Mouse (Mus musculus) forebrain, embryonic 15.5 days (tissue): Measurements from ENCODE around the gene Mical2. TPM values are rescaled to one million over a fixed set of nuclear protein-coding genes. Genes with fewer than 3 reads are reported as not detected.
A peak's percentile ranks its signal among the peaks of the same experiment; 100 is the strongest.

Experiments
- ATAC-seq: fragments of 200-750 bp; cut with Nextera tagmentation; replicated peaks from 2 replicates; pipeline ENCODE4 v1.8.0; 2017; ENCODE audit warnings: mild to moderate bottlenecking, moderate TSS enrichment, moderate library complexity
- H3K27ac ChIP-seq: fragments of 300-500 bp; sonication (generic); replicated peaks from 2 replicates; pipeline ENCODE4 v1.5.1; 2015; ENCODE audit warnings: mild to moderate bottlenecking, inconsistent platforms
- H3K27me3 ChIP-seq: fragments of 300-500 bp; sonication (generic); 2 replicates; pipeline ENCODE4 v1.6.1; 2015; ENCODE audit warnings: inconsistent platforms
- H3K36me3 ChIP-seq: fragments of 300-500 bp; sonication (generic); 2 replicates; pipeline ENCODE4 v1.6.1; 2015; ENCODE audit warnings: mild to moderate bottlenecking, inconsistent platforms
- H3K4me1 ChIP-seq: fragments of 300-500 bp; sonication (generic); 2 replicates; pipeline ENCODE4 v1.6.1; 2015; ENCODE audit warnings: inconsistent platforms
- H3K4me2 ChIP-seq: fragments of 300-500 bp; sonication (generic); replicated peaks from 2 replicates; pipeline ENCODE4 v1.6.1; 2015; ENCODE audit warnings: mild to moderate bottlenecking, inconsistent platforms
- H3K4me3 ChIP-seq: fragments of 300-500 bp; sonication (generic); 2 replicates; pipeline ENCODE4 v1.5.1; 2015; ENCODE audit warnings: mild to moderate bottlenecking, inconsistent platforms
- H3K9ac ChIP-seq: fragments of 300-500 bp; sonication (generic); replicated peaks from 2 replicates; pipeline ENCODE4 v1.6.1; 2015; ENCODE audit warnings: mild to moderate bottlenecking, inconsistent platforms
- H3K9me3 ChIP-seq: fragments of 300-500 bp; sonication (generic); 2 replicates; pipeline ENCODE4 v1.6.1; 2016; ENCODE audit warnings: inconsistent platforms
- WGBS: fragments of 180-500 bp; shearing (Covaris S2); methylation state at CpG from one replicate; pipeline ENCODE4 v1.1.7; 2015; ENCODE audit warnings: mixed read lengths; 5-methylcytosine and 5-hydroxymethylcytosine counted together
- polyA plus RNA-seq: library from polyadenylated mRNA; unstranded; fragments of >200 nt; fragmentation: Nextera tagmentation; extraction: Ambion mirVana; gene quantifications from 2 replicates; pipeline ENCODE4 v1.2.1, GENCODE M21; 2015

Mical2 gene
- polyA plus RNA-seq, 1 experiment from 2014 or later, result 7.0 TPM

DNA sequence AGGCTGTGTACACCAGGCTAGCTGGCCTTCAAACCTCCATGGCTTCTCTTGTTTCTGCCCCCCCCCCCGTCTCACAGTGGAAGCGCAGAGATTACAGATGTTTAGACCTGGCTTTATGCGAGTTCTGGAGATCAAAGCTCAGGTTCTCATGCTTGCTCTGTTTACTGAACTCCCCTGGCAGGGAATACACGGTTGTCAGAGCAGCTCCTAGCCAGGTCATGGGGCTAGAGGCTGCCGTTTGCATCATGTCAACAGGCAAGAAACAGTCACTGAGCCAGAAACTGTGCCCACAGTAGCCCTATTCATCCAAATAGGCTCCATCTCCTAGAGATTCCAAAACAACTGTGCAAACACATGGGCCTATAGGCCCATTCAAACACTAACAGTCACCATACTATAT, 160.9 kb downstream of the Mical2 start:
- Histone ChIP-seq H3K27me3 (no peaks in the 10 kb centered on the region), H3K4me1 (peaks cover 23% of the 10 kb centered on the region), H3K27ac (no peak overlapping the region), H3K36me3 (no peaks in the 10 kb centered on the region), H3K9me3 (no peaks in the 10 kb centered on the region), H3K9ac (no peak overlapping the region), H3K4me3 (no peak overlapping the region), H3K4me2 (no peak overlapping the region)
- no peak for ATAC-seq
- WGBS, result 76% methylated on average over 5 of the region's 5 CpGs

DNA sequence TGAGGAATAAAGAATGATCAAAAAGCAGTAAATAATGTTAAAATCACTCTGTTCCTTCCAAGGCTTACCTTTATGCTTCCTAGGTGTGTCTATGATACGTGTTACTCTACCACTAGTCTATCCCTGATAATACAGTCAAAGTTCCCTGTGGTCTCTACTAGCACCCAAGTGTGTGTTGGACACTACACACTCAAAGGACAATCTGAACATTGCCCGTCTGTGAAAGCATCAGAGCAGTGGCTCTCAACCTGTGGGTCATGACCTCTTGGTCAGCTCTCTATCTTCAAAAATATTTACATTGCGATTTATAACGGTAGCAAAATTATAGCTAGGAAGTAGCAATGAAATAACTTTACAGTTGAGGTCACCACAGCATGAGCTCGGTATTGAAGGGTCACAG, 162.2 kb downstream of the Mical2 start:
- Histone ChIP-seq H3K36me3 (no peaks in the 10 kb centered on the region), H3K9me3 (no peaks in the 10 kb centered on the region), H3K4me1 (peaks cover 28% of the 10 kb centered on the region), H3K9ac (no peak overlapping the region), H3K4me2 (no peak overlapping the region), H3K4me3 (no peak overlapping the region), H3K27ac (no peak overlapping the region), H3K27me3 (no peaks in the 10 kb centered on the region)
- no peak for ATAC-seq
- WGBS, result 87% methylated on average over 5 of the region's 5 CpGs

GRCm38 (mm10) chr7:112388363-112388875, 162.8 kb downstream of the Mical2 start:
- H3K27ac ChIP-seq, result no peak overlapping the region
- peaks cover 28% of the 10 kb centered on the region for H3K4me1 ChIP-seq
- ATAC-seq, result no peak
- WGBS, result 88% methylated on average over 5 of the region's 5 CpGs
- H3K36me3 ChIP-seq, result no peaks in the 10 kb centered on the region
- H3K9ac ChIP-seq, result no peak overlapping the region
- H3K4me2 ChIP-seq, result no peak overlapping the region
- H3K9me3 ChIP-seq, result no peaks in the 10 kb centered on the region
- no peaks in the 10 kb centered on the region for H3K27me3 ChIP-seq
- no peak overlapping the region for H3K4me3 ChIP-seq

DNA sequence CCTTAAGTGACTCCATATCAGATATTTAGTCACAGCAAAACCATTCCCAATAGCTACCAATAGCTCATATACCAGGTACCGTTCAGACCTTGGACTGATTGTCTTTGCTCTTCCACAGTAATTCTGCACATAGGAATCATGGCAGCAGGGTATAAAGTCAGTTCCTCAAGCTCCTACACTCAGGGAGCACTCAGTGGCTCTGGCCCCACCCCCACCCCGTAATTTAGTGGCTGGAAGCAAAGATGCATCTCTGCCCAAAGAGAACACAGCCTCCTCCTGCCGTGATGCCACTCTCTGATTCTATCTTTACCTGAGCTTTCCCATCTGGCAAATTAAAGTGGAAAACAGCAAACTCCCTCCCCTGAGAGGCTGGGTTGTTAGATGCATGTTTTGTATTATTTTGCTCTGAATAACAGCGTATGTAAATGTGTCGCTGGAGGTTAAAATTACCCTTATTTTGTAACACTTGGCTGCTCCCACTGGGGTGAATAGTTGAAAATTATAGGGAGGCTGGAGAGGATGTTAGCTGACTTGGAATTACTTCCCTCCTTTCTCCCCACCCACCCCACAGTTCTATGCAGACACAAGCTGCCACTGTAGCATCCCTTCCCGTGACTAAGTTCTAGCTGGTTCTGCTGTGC, 164.1 kb downstream of the Mical2 start:
- H3K4me1 ChIP-seq, result peaks cover 28% of the 10 kb centered on the region
- peak; percentile 81 for ATAC-seq
- H3K4me2 ChIP-seq, result no peak overlapping the region
- no peaks in the 10 kb centered on the region for H3K9me3 ChIP-seq
- no peaks in the 10 kb centered on the region for H3K27me3 ChIP-seq
- H3K27ac ChIP-seq, result peak overlapping the region; percentile 68
- WGBS, result 25% methylated on average over 6 of the region's 6 CpGs
- no peaks in the 10 kb centered on the region for H3K36me3 ChIP-seq
- H3K4me3 ChIP-seq, result no peak overlapping the region
- no peak overlapping the region for H3K9ac ChIP-seq

DNA sequence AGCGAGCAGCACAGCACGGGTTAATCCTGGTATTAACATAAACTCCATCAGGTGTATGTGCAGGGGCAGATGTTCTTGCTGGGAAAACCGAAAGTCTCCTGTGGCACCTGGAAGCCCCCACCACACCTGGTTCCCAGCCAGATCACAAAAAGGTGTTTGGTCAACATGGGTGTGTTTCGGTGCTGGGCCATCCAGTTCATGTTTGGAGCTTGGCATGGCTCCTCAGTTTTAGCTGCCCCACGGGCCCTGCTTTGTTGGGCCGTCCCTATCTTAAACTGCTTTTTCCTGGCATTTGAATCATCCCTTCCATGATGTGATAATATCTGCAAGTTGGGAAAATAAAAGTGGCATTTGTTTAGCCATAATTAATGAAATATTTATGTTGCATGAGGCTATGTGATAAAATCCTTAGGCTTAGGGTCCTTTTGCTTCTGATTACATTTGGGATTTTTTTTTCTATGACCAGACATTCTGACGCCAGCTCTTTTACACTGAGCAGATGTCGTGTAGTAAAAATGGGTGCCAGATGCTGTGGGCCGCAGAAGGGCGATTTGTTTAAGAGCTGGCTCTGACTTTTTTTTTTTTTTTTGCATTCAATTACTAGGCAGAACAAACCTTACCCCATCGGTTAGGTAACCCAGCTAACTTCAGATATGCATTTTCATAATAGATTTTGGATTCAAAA, 164.7 kb downstream of the Mical2 start:
- Histone ChIP-seq H3K27ac (peak overlapping the region; percentile 68), H3K4me1 (peaks cover 28% of the 10 kb centered on the region), H3K36me3 (no peaks in the 10 kb centered on the region), H3K9ac (no peak overlapping the region), H3K27me3 (no peaks in the 10 kb centered on the region), H3K4me3 (no peak overlapping the region), H3K4me2 (no peak overlapping the region), H3K9me3 (no peaks in the 10 kb centered on the region)
- ATAC-seq, result peak; percentile 49; the same call in 1 of the 2 replicates
- 8% methylated on average over 11 of the region's 11 CpGs for WGBS

- Histone ChIP-seq H3K4me3 (no peak overlapping the region), H3K27me3 (no peaks in the 10 kb centered on the region), H3K4me1 (peaks cover 28% of the 10 kb centered on the region), H3K27ac (peak overlapping the region; percentile 58), H3K4me2 (no peak overlapping the region), H3K36me3 (no peaks in the 10 kb centered on the region), H3K9ac (no peak overlapping the region), H3K9me3 (no peaks in the 10 kb centered on the region)
- WGBS, result 11% methylated on average over 6 of the region's 6 CpGs
- ATAC-seq, result peak; percentile 57; the same call in 1 of the 2 replicates
Measured at GRCm38 (mm10) chr7:112390937-112391605, 165.4 kb downstream of the Mical2 start.

- Histone ChIP-seq H3K4me3 (no peak overlapping the region), H3K27ac (no peak overlapping the region), H3K27me3 (no peaks in the 10 kb centered on the region; the same call in 1 of the 2 replicates), H3K4me2 (no peak overlapping the region), H3K4me1 (peaks cover 7% of the 10 kb centered on the region), H3K9me3 (no peaks in the 10 kb centered on the region), H3K36me3 (no peaks in the 10 kb centered on the region), H3K9ac (no peak overlapping the region)
- no peak for ATAC-seq
- WGBS, result 98% methylated on average over 3 of the region's 3 CpGs
Measured at GRCm38 (mm10) chr7:112397786-112398185, 172.1 kb downstream of the Mical2 start.

DNA sequence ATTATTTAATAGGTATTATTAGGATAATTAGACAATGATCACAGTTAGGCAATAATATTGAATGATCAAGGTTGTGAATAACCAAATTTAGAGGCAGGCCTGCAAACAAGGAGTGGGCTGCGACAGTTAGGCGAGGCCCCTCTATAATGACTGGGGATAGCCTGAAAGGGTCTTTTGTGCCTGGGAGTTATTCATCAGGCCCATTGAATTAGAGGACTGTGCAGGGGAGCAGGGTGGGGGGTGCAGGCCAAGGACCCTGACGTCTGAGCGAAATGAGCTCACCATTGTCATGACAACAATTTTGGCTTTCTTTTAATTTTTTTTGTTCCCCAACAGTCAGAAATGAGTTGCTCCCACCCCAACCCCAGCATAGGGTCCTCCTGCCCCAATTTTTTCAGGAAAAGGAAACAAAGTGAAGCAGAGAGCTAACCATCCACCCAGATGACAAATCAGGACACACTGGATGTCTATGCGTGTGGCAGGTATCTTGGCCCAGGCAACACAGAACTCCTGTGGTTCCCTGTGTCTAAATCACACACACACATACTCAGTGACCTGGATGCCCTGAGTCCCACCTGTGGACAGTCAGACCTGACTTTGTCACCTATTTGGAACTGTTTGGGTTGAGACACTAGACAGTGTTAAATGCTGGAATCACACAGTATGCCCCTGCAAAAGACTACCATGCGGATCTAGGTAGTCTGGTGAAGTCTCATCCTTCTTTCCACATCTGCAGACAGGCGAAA, 173.9 kb downstream of the Mical2 start:
- peak; percentile 78 for ATAC-seq
- Histone ChIP-seq H3K27ac (0 out of 2 replicates have a peak overlapping the region, but pooled peaks have one; percentile 16), H3K9ac (no peak overlapping the region), H3K4me2 (no peak overlapping the region), H3K4me3 (no peak overlapping the region), H3K36me3 (no peaks in the 10 kb centered on the region), H3K4me1 (peaks cover 7% of the 10 kb centered on the region), H3K9me3 (no peaks in the 10 kb centered on the region), H3K27me3 (no peaks in the 10 kb centered on the region; the same call in 1 of the 2 replicates)
- WGBS, result 22% methylated on average over 7 of the region's 7 CpGs

GRCm38 (mm10) chr7:112400175-112400574, 174.5 kb downstream of the Mical2 start:
- peaks cover 12% of the 10 kb centered on the region for H3K4me1 ChIP-seq
- H3K4me3 ChIP-seq, result no peak overlapping the region
- no peak overlapping the region for H3K4me2 ChIP-seq
- no peaks in the 10 kb centered on the region for H3K36me3 ChIP-seq
- peak; percentile 61 for ATAC-seq
- 0 out of 2 replicates have a peak overlapping the region, but pooled peaks have one; percentile 16 for H3K27ac ChIP-seq
- no peak overlapping the region for H3K9ac ChIP-seq
- H3K9me3 ChIP-seq, result no peaks in the 10 kb centered on the region
- no peaks in the 10 kb centered on the region; the same call in 1 of the 2 replicates for H3K27me3 ChIP-seq
- 46% methylated on average over 6 of the region's 6 CpGs for WGBS

DNA sequence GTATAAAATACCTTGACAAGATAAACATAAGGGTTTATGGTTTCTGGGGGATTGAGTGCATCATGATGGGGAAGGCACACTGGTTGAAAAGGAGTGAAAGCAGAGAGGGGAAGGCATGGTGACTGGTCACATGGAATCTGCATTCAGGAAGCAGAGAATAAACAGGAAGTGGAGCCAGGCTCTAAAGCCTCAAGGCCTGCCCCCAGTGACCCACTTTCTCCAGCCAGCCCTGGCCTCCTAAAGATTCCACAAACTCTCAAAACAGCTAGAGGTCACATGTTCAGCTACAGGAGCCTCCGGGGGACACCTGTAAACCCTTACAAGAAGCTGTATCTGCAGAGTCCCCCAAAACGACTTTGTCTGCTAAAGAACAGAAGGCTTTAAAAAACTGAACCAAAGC, 179.4 kb downstream of the Mical2 start:
- WGBS, result 55% methylated on average over 2 of the region's 2 CpGs
- Histone ChIP-seq H3K36me3 (no peaks in the 10 kb centered on the region), H3K4me2 (no peak overlapping the region), H3K9me3 (no peaks in the 10 kb centered on the region), H3K27me3 (no peaks in the 10 kb centered on the region), H3K9ac (no peak overlapping the region), H3K27ac (peak overlapping the region; percentile 70; the same call in 1 of the 2 replicates), H3K4me3 (no peak overlapping the region), H3K4me1 (peaks cover 28% of the 10 kb centered on the region)
- ATAC-seq, result no peak

- Histone ChIP-seq H3K4me2 (no peak overlapping the region), H3K9me3 (no peaks in the 10 kb centered on the region), H3K9ac (no peak overlapping the region), H3K4me1 (peaks cover 28% of the 10 kb centered on the region), H3K27ac (peak overlapping the region; percentile 70; the same call in 1 of the 2 replicates), H3K4me3 (no peak overlapping the region), H3K27me3 (no peaks in the 10 kb centered on the region), H3K36me3 (no peaks in the 10 kb centered on the region)
- 59% methylated on average over 8 of the region's 8 CpGs for WGBS
- no peak for ATAC-seq
Measured at GRCm38 (mm10) chr7:112405578-112405977, 179.9 kb downstream of the Mical2 start.
